Mouse (Mus musculus): ENCODE data around the gene Mxd3.

DNA sequence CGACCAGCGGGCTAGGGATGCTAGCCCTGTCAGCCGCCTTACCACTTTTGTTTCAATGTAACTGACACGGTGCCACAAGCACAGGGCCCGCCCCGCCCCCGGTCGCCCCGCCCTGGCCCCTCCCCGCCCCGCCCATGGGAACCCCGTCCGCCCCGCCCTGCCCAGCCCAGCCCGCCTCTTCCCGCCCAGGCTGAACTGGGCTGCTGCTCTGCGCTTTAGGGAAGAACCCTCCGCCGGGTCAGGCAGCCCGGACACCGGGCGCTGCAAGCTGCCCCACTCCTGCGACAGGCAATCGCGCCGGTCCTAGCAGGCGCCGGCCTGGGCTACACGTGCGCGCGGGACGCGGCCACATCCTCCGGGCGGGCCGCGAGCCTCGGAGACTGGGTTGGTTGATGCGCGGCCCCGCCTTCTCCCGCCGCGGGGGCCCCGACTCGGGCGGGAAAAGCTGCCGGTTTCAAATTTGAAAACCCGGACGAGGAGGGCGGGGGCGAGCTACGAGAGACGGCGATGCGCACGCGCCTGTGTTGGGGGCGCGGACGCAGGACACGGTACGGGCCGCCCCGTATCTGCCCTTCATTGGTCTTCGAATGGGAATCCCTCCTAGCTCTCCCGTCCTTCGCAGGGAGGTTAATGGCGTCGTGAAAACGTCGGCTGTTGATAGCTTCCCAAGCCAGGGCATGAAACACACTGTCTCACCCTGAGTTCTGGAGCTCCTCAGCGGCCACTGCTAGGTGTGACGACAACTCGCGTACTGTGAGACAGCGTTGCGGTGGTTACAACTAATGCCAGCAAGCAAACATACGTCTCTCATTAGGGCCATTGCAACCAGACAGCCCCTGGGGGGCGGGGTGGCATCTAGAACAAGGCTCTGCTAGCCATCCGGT is at the start of gene Mxd3:
- no peak for TF ChIP-seq CTCF (IDR thresholded peaks at IDR 0.05; ENCODE audit: borderline replicate concordance, insufficient read depth, low read length)
- TF ChIP-seq POLR2A (IDR thresholded peaks at IDR 0.05; ENCODE audit: low read depth, low read length): peak; percentile 48

Measured in embryonic fibroblast, embryonic 13.5 days (primary cell).